Mouse (Mus musculus) C2C12 (cell line): ENCODE measurements around the gene Cd68. TPM values are rescaled to one million over a fixed set of nuclear protein-coding genes. Genes with fewer than 3 reads are reported as not detected.

ENCODE experiments used
- H3K27me3 ChIP-seq: one replicate; pipeline ENCODE4 v1.6.1; 2011; ENCODE audit not compliant: control insufficient read depth, insufficient read depth, insufficient read length
- H3K36me3 ChIP-seq: one replicate; pipeline ENCODE4 v1.6.1; 2011; ENCODE audit not compliant: control insufficient read depth, insufficient read depth
- H3K4me3 ChIP-seq: one replicate; pipeline ENCODE4 v1.5.1; 2011; ENCODE audit warnings: mild to moderate bottlenecking, control low read depth; ENCODE audit not compliant: poor library complexity, insufficient read depth, severe bottlenecking
- H3K79me2 ChIP-seq: one replicate; pipeline ENCODE4 v1.6.1; 2011; ENCODE audit not compliant: control insufficient read depth, insufficient read depth
- H3K79me3 ChIP-seq: one replicate; pipeline ENCODE4 v1.6.1; 2011; ENCODE audit warnings: low read depth, control low read depth
- H3ac ChIP-seq: one replicate; pipeline ENCODE3; 2011; ENCODE audit warnings: low read depth; ENCODE audit not compliant: control insufficient read depth, insufficient read length
- CEBPB ChIP-seq: IDR thresholded peaks from one replicate; pipeline ENCODE4 v1.6.1; 2011; ENCODE audit warnings: low read depth, mild to moderate bottlenecking, control low read depth, moderate library complexity
- CTCF ChIP-seq: IDR thresholded peaks from one replicate; pipeline ENCODE4 v1.5.1; 2011; ENCODE audit not compliant: control insufficient read depth, insufficient read depth, insufficient read length
- FOSL1 ChIP-seq: IDR thresholded peaks from one replicate; pipeline ENCODE4 v1.8.0; 2011; ENCODE audit warnings: mild to moderate bottlenecking, low read length; ENCODE audit not compliant: poor library complexity, insufficient read depth, severe bottlenecking
- MAX ChIP-seq: IDR thresholded peaks from one replicate; pipeline ENCODE4 v1.6.1; 2011; ENCODE audit warnings: mild to moderate bottlenecking, control low read depth
- MYOD1 ChIP-seq: IDR thresholded peaks from one replicate; pipeline ENCODE4 v1.6.1; 2011; ENCODE audit warnings: low read depth; ENCODE audit not compliant: control insufficient read depth, insufficient read length
- MYOG ChIP-seq: IDR thresholded peaks from one replicate; pipeline ENCODE4 v1.6.1; 2011; ENCODE audit not compliant: control insufficient read depth, insufficient read length; ENCODE audit errors: extremely low read depth
- USF1 ChIP-seq: IDR thresholded peaks from one replicate; pipeline ENCODE4 v1.6.1; 2011; ENCODE audit warnings: low read depth, mild to moderate bottlenecking, control low read depth, moderate library complexity
- polyA plus RNA-seq: library from polyadenylated mRNA; unstranded; fragments of >200 nt; fragmentation: generic; extraction: Trizol; gene quantifications from one replicate; pipeline ENCODE4 v1.2.1, GENCODE M21; 2012; ENCODE audit warnings: missing spikeins

Gene Cd68
- polyA plus RNA-seq, 1 experiment, result 1.5 TPM

- Histone ChIP-seq H3K79me3 (no peaks in the 10 kb centered on the region), H3ac (no peak overlapping the region), H3K4me3 (no peak overlapping the region), H3K36me3 (no peaks in the 10 kb centered on the region), H3K27me3 (no peaks in the 10 kb centered on the region), H3K79me2 (no peaks in the 10 kb centered on the region)
- TF ChIP-seq MAX (no peak), CEBPB (no peak), MYOD1 (no peak), FOSL1 (no peak), MYOG (no peak), CTCF (no peak), USF1 (no peak)
Measured at GRCm38 (mm10) chr11:69710470-69710869, 44.5 kb upstream of the Cd68 start.

DNA sequence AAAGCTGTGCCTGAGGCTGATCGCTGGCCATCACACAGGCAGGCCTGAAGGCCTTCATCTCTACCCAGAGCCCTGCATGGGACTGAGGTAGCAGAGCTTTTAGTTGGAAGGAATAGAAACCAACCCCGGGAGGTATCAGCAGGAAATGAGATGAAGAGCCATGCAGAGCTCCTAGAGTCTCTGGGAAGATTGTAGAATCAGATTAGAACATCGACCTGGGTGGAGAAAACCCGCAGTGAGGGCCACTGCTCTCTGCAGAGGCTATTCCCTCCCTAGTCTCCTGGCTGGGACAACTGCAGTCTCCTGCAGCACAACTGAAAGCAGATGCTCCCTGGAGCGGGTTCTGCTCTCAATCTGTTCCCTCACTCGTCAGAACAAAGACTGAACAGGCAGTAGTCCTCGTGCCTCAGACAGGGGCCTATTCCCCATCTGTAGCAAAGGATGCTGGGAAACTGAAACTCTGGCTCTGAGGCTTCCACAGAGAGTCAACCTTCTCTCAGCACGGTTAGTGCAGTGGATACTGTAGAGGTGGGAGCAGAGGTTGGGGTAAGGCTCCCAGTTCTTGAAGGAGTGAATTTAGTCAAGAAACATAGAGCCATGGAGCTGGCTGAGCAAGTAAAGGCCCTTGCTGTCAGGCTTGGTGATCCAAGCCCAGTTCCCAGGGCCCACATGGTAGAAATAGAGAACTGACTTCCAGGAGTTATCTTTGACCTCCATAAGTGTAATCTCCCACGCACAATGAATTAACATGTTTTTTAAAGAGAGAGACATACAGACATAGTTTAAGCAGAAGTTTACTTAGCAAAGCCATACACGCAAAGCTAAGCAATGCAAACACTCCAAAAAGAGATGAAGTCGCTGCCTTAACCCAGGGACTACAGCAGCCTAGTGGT is 43.8 kb upstream of the Cd68 start:
- Histone ChIP-seq H3ac (no peak overlapping the region), H3K79me2 (no peaks in the 10 kb centered on the region), H3K36me3 (no peaks in the 10 kb centered on the region), H3K4me3 (no peak overlapping the region), H3K79me3 (no peaks in the 10 kb centered on the region), H3K27me3 (no peaks in the 10 kb centered on the region)
- no peak for TF ChIP-seq CTCF
- TF ChIP-seq CEBPB, result no peak
- TF ChIP-seq MAX, result no peak
- TF ChIP-seq MYOD1, result no peak
- no peak for TF ChIP-seq MYOG
- no peak for TF ChIP-seq USF1
- no peak for TF ChIP-seq FOSL1

- TF ChIP-seq USF1 (no peak), MYOD1 (no peak), MYOG (no peak), CEBPB (no peak), CTCF (no peak), FOSL1 (no peak), MAX (no peak)
- no peaks in the 10 kb centered on the region for H3K79me2 ChIP-seq
- no peaks in the 10 kb centered on the region for H3K79me3 ChIP-seq
- H3K36me3 ChIP-seq, result no peaks in the 10 kb centered on the region
- no peak overlapping the region for H3K4me3 ChIP-seq
- no peaks in the 10 kb centered on the region for H3K27me3 ChIP-seq
- no peak overlapping the region for H3ac ChIP-seq
Measured at GRCm38 (mm10) chr11:69708614-69709265, 42.8 kb upstream of the Cd68 start.

GRCm38 (mm10) chr11:69707873-69708381 is 42.0 kb upstream of the Cd68 start:
- Histone ChIP-seq H3K36me3 (no peaks in the 10 kb centered on the region), H3K27me3 (no peaks in the 10 kb centered on the region), H3ac (no peak overlapping the region), H3K4me3 (no peak overlapping the region), H3K79me2 (no peaks in the 10 kb centered on the region), H3K79me3 (no peaks in the 10 kb centered on the region)
- TF ChIP-seq CEBPB, result no peak
- TF ChIP-seq USF1, result no peak
- no peak for TF ChIP-seq MYOG
- TF ChIP-seq MAX, result no peak
- no peak for TF ChIP-seq MYOD1
- TF ChIP-seq FOSL1, result no peak
- TF ChIP-seq CTCF, result no peak

DNA sequence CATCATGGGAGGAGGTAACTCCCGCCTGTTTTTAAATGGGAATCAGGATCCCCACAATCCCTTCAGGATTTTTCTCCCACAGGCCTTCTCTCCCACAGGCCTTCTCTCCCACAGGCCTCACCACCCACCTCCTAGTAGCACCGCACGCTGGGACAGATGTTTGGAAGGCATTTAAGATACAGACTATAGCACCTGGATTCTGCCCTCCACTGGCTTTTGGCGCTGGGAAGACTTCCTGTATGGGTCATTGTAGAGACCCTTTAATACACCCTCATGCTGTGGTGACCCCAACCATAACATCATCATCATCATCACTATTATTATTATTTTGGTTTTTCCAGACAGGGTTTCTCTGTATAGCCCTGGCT is 41.5 kb upstream of the Cd68 start:
- H3K79me2 ChIP-seq, result no peaks in the 10 kb centered on the region
- H3K79me3 ChIP-seq, result no peaks in the 10 kb centered on the region
- no peak overlapping the region for H3ac ChIP-seq
- H3K36me3 ChIP-seq, result no peaks in the 10 kb centered on the region
- H3K27me3 ChIP-seq, result no peaks in the 10 kb centered on the region
- TF ChIP-seq FOSL1 (no peak), USF1 (no peak), CEBPB (no peak), MAX (no peak), MYOD1 (no peak), MYOG (no peak), CTCF (no peak)
- no peak overlapping the region for H3K4me3 ChIP-seq

DNA sequence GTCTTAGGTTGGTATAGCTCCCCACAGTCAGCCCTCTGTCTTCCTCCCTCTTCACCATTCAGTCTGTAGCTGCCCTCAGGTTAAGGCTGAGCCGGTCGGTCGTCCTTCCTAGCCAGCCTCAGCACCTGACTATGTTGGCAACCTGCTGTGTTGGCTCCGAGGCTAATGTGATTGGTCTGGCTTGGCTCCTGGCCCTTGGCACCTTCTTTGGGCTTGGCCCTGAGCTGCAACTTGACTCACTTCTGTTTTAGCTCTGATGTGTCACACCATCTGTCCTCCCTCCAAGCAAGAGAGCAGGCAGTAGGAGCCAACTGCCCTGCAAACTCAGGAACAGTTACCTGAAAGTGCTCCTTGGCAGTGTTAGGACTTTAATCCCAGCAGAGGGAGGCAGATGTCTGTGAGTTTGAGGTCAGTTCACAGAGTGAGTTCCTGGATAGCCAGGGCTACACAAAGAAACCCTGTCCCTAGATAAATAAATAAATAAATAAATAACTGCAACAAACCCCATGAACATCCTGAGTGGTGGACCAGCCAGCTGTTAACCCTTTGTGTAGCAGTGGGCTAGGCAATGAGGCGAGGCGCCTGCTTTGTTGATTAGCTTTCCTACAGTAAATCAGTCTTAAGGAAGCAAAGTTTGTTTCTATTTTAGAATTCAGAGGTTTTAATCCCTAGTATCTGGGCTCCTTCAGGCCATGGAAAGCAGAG is 41.0 kb upstream of the Cd68 start:
- Histone ChIP-seq H3K36me3 (no peaks in the 10 kb centered on the region), H3K79me2 (no peaks in the 10 kb centered on the region), H3K4me3 (no peak overlapping the region), H3K27me3 (no peaks in the 10 kb centered on the region), H3K79me3 (no peaks in the 10 kb centered on the region), H3ac (no peak overlapping the region)
- TF ChIP-seq MYOG (no peak), USF1 (no peak), CTCF (no peak), CEBPB (no peak), MAX (no peak), MYOD1 (no peak), FOSL1 (no peak)
